Mouse (Mus musculus) lung, embryonic 14.5 days (tissue): ENCODE measurements at regions not wholly inside any gene's neighbourhood (a gene's known extent, or its start where the extent isn't known, plus 50 kb on each side); places are given as distances from the start of the nearest gene placed in this dataset.

ENCODE experiments used
- ATAC-seq: fragments of 200-750 bp; cut with Nextera tagmentation; 2 replicates; pipeline ENCODE4 v1.8.0; 2017; ENCODE audit warnings: mild to moderate bottlenecking, moderate TSS enrichment, moderate library complexity; ENCODE audit not compliant: insufficient read depth
- DNase-seq: peaks from one replicate; pipeline ENCODE4 v3.0.0-alpha.2; 2015
- H3K27ac ChIP-seq: fragments of 300-500 bp; sonication (generic); 2 replicates; pipeline ENCODE4 v1.5.1; 2014; ENCODE audit warnings: low read depth, mild to moderate bottlenecking, moderate library complexity
- H3K27me3 ChIP-seq: fragments of 300-500 bp; sonication (generic); 2 replicates; pipeline ENCODE4 v1.6.1; 2014; ENCODE audit warnings: low read length, control low read depth; ENCODE audit not compliant: insufficient read depth
- H3K36me3 ChIP-seq: fragments of 300-500 bp; sonication (generic); 2 replicates; pipeline ENCODE4 v1.6.1; 2014; ENCODE audit warnings: control low read depth; ENCODE audit not compliant: insufficient read depth
- H3K4me1 ChIP-seq: fragments of 300-500 bp; sonication (generic); 2 replicates; pipeline ENCODE4 v1.6.1; 2014; ENCODE audit warnings: antibody characterized with exemption, control low read depth; ENCODE audit not compliant: insufficient read depth
- H3K4me2 ChIP-seq: fragments of 300-500 bp; sonication (generic); 2 replicates; pipeline ENCODE4 v1.6.1; 2014; ENCODE audit warnings: mild to moderate bottlenecking
- H3K4me3 ChIP-seq: fragments of 300-500 bp; sonication (generic); 2 replicates; pipeline ENCODE4 v1.5.1; 2014; ENCODE audit warnings: low read depth, low read length
- H3K9ac ChIP-seq: fragments of 300-500 bp; sonication (generic); 2 replicates; pipeline ENCODE4 v1.6.1; 2014
- H3K9me3 ChIP-seq: fragments of 300-500 bp; sonication (generic); 2 replicates; pipeline ENCODE4 v1.6.1; 2016; ENCODE audit warnings: low read depth, low read length, control low read depth
- CTCF ChIP-seq: IDR thresholded peaks from 2 replicates; pipeline ENCODE4 v1.5.1; 2016; ENCODE audit warnings: antibody characterized with exemption, low read depth
- WGBS: fragments of 180-500 bp; shearing (Covaris S2); extraction: QIAGEN DNeasy Blood & Tissue Kit; methylation state at CpG from one replicate; pipeline ENCODE4 v1.1.7; 2014; 5-methylcytosine and 5-hydroxymethylcytosine counted together

DNA sequence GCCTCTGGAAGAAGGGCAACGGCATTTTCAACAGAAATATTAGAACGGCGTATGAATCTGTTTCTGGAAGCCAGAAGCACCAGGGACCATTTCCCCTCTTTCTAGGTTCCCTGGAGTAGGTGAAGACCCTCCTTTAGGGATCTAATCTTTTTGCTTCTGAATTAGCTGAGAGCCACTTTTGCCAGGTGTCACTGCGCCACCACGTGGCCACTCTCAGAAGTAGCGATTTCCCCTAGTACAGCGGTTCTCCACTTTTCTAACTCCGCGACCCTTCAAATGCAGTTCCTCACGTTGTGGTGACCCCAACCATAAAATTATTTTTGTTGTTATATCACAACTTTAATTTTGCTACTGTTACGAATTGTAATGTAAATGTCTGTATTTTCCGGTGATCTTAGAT lies 100.7 kb downstream of the Fasl start:
- H3K27ac ChIP-seq, result no peak overlapping the region
- TF ChIP-seq CTCF, result peak; percentile 87
- DNase-seq, result peak; percentile 88

GRCm38 (mm10) chr1:161680558-161680957 lies 107.7 kb downstream of the Fasl start:
- no peak for ATAC-seq
- TF ChIP-seq CTCF, result no peak
- H3K27ac ChIP-seq, result no peak overlapping the region
- DNase-seq, result no peak
- WGBS, result 75% methylated on average over 6 of the region's 6 CpGs
- H3K4me1 ChIP-seq, result no peaks in the 10 kb centered on the region
- H3K9ac ChIP-seq, result no peak overlapping the region
- no peaks in the 10 kb centered on the region for H3K27me3 ChIP-seq
- H3K4me3 ChIP-seq, result no peak overlapping the region
- no peak overlapping the region for H3K4me2 ChIP-seq
- no peaks in the 10 kb centered on the region for H3K9me3 ChIP-seq
- H3K36me3 ChIP-seq, result no peaks in the 10 kb centered on the region

More for the DNA sequence above, 100.7 kb downstream of the Fasl start:
- 18% methylated on average over 12 of the region's 12 CpGs for WGBS
- Histone ChIP-seq H3K4me3 (no peak overlapping the region), H3K27me3 (no peaks in the 10 kb centered on the region), H3K9ac (no peak overlapping the region), H3K4me2 (peak overlapping the region; percentile 40; the same call in 1 of the 2 replicates), H3K36me3 (no peaks in the 10 kb centered on the region), H3K4me1 (no peaks in the 10 kb centered on the region), H3K9me3 (no peaks in the 10 kb centered on the region)
- no peak for ATAC-seq

DNA sequence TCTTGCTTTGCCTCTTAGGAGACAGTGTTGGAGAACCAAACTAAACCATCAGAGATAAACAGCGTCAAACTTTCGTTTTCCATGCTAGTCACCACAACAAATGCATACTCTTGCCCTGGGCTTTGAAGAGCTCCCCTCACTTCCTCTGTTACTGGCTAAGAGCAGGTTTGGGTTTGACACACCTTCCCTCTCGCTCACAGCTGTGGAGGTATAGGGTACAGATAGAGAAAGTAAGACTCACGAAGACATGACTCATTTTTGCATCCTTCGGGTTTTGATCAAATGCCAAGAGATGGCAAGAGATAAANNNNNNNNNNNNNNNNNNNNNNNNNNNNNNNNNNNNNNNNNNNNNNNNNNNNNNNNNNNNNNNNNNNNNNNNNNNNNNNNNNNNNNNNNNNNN lies 117.4 kb downstream of the Fasl start:
- Histone ChIP-seq H3K4me1 (no peaks in the 10 kb centered on the region), H3K27me3 (no peaks in the 10 kb centered on the region), H3K36me3 (no peaks in the 10 kb centered on the region), H3K9me3 (no peaks in the 10 kb centered on the region), H3K9ac (no peak overlapping the region), H3K27ac (no peak overlapping the region), H3K4me3 (no peak overlapping the region), H3K4me2 (no peak overlapping the region)
- 84% methylated on average over 5 of the region's 5 CpGs for WGBS
- ATAC-seq, result no peak
- no peak for TF ChIP-seq CTCF
- no peak for DNase-seq

DNA sequence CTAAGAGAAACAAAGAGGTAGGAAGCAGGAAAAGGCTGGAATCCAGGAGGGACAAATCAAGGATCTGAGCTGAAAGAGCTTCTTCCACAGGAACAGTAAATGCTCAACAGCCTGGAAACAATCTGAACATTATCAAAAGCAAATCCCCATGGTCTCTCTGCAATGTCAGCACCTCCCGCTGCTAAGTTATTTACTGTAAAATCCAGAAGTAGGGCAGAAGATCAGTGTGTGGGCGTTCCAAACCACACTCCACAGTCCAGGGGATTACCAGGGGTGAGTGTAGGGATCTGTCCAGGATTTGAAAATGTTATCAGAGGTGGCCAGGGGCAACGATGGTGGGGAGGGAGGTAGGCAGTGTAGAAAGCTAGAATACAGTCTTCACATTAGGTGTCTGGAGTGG lies 124.0 kb downstream of the Fasl start:
- Histone ChIP-seq H3K9me3 (no peaks in the 10 kb centered on the region), H3K36me3 (no peaks in the 10 kb centered on the region), H3K27ac (no peak overlapping the region), H3K4me1 (no peaks in the 10 kb centered on the region), H3K4me3 (no peak overlapping the region), H3K9ac (no peak overlapping the region), H3K27me3 (no peaks in the 10 kb centered on the region), H3K4me2 (no peak overlapping the region)
- 50% methylated on average over 3 of the region's 3 CpGs for WGBS
- no peak for TF ChIP-seq CTCF
- DNase-seq (no peak), ATAC-seq (no peak)

DNA sequence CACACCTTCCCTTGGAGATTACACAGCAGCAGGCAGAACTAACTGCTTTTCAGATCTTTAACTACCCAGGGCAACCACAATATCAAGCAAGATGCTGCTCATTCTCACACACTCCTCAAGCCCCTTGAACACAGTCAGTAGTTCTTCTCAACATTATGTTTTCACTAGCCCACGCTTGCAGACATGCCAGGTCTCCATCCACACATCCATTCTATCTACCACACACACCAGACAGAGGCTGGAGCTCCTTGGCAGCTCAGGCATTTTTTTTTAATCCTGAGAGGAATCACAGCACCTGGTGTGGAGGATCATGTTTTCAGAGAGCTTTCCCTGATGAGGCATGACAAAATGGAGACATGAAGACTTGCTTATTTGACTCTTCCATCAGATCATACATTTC lies 124.9 kb downstream of the Fasl start:
- Histone ChIP-seq H3K4me1 (no peaks in the 10 kb centered on the region), H3K27me3 (no peaks in the 10 kb centered on the region), H3K9me3 (no peaks in the 10 kb centered on the region), H3K27ac (no peak overlapping the region), H3K4me3 (no peak overlapping the region), H3K36me3 (no peaks in the 10 kb centered on the region), H3K9ac (no peak overlapping the region), H3K4me2 (no peak overlapping the region)
- no peak for TF ChIP-seq CTCF
- DNase-seq, result no peak
- ATAC-seq, result no peak
- WGBS, result 67% methylated on average over 1 of the region's 1 CpGs

- H3K4me3 ChIP-seq, result no peak overlapping the region
- TF ChIP-seq CTCF, result no peak
- no peaks in the 10 kb centered on the region for H3K36me3 ChIP-seq
- H3K4me1 ChIP-seq, result no peaks in the 10 kb centered on the region
- DNase-seq (no peak), ATAC-seq (no peak)
- H3K9ac ChIP-seq, result no peak overlapping the region
- no peak overlapping the region for H3K27ac ChIP-seq
- H3K9me3 ChIP-seq, result no peaks in the 10 kb centered on the region
- H3K4me2 ChIP-seq, result no peak overlapping the region
- H3K27me3 ChIP-seq, result no peaks in the 10 kb centered on the region
- WGBS, result 84% methylated on average over 2 of the region's 2 CpGs
Observed at GRCm38 (mm10) chr1:161662241-161662640, 126.1 kb downstream of the Fasl start.

GRCm38 (mm10) chr1:161657511-161657910 lies 130.8 kb downstream of the Fasl start:
- Histone ChIP-seq H3K4me3 (no peak overlapping the region), H3K9me3 (no peaks in the 10 kb centered on the region), H3K9ac (no peak overlapping the region), H3K4me1 (no peaks in the 10 kb centered on the region), H3K27me3 (no peaks in the 10 kb centered on the region), H3K27ac (no peak overlapping the region), H3K4me2 (no peak overlapping the region), H3K36me3 (no peaks in the 10 kb centered on the region)
- DNase-seq (no peak), ATAC-seq (no peak)
- no peak for TF ChIP-seq CTCF
- WGBS, result 76% methylated on average over 1 of the region's 1 CpGs

DNA sequence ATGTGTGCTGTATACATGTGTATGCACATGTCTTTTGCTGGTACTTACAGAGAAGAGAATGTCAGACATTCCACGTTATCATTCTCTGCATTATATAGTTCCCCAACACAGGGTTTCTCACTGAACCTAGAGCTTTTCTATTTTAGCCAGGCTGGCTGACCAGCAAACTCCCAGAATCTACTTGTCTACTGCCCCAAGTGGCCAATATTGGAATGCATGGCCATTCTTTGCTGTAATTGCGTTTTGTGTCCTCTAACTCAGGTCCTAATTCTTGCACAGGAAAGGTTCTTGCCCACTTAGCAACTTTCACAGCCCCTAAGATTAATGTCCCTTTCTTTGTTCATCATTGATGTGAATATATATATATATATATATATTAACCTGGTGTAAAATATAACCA lies 138.9 kb downstream of the Fasl start:
- peak; percentile 44 for TF ChIP-seq CTCF
- DNase-seq (peak; percentile 30), ATAC-seq (no peak)
- Histone ChIP-seq H3K36me3 (no peaks in the 10 kb centered on the region), H3K27me3 (no peaks in the 10 kb centered on the region), H3K4me3 (no peak overlapping the region), H3K9ac (no peak overlapping the region), H3K4me2 (no peak overlapping the region), H3K27ac (no peak overlapping the region), H3K4me1 (no peaks in the 10 kb centered on the region), H3K9me3 (no peaks in the 10 kb centered on the region)
- 60% methylated on average over 2 of the region's 2 CpGs for WGBS
